Mouse (Mus musculus) urinary bladder, postnatal 4 days (tissue): ENCODE results near the gene Vmn2r108.
"Not testable (repeated sequence)": the region's sequence is repeated elsewhere in the genome, so short reads cannot be mapped to it uniquely, and the experiment has no call there.

ENCODE experiments used
- DNase-seq, 2 experiments: peaks; one replicate each; pipeline ENCODE4 v3.0.0; 2021 to 2022; ENCODE audit warnings: low spot score in 2 of 2

Gene Vmn2r108

DNA sequence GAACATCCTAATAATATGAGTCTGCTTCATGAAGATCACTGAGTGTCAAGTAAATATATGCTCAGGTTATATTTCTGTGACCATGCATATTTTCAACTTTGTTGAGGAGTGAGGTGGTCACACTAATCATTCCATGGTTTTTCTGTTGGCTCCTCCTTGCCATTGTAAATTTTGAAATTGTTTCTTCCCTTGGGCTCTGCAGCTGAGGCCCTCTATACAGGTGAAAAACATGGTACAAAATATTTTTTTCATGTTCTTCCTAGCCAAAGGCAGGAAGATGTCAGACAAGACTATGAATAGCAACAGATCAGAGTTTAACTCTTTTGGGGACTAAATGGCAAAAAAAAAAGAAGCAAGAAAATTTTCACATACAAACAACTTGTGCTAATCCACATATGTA, at the start of gene Vmn2r108:
Gene Vmn2r108 (minus strand): TSS at position 101 of the 400 bp plus-strand sequence.
- no peak for DNase-seq

GRCm38 (mm10) chr17:20508247-20508646, 27.1 kb upstream of the Vmn2r108 start:
- DNase-seq: not testable (repeated sequence)

GRCm38 (mm10) chr17:20497858-20498257, 16.7 kb upstream of the Vmn2r108 start, which contains the start of gene Vmn1r225:
Gene Vmn1r225 (plus strand): TSS chr17:20498158.
- no peak for DNase-seq

DNA sequence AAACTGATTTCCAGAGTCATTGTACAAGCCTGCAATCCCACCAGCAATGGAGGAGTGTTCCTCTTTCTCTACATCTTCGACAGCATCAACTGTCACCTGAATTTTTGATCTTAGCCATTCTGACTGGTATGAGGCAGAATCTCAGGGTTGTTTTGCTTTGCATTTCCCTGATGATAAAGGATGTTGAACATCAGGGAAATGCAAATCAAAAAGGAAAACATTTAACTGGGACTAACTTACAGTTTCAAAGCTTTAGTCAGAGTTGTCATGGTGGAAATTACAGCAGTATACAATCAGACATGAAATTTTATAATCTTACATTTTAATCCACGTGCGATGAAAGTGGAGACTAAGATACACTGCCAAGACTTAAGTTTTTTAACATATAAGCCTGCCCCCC, 7.8 kb downstream of the Vmn2r108 start:
- no peak for DNase-seq

- no peak for DNase-seq
These were observed 41.9 kb downstream of the Vmn2r108 start for GRCm38 (mm10) chr17:20439263-20439662.

DNA sequence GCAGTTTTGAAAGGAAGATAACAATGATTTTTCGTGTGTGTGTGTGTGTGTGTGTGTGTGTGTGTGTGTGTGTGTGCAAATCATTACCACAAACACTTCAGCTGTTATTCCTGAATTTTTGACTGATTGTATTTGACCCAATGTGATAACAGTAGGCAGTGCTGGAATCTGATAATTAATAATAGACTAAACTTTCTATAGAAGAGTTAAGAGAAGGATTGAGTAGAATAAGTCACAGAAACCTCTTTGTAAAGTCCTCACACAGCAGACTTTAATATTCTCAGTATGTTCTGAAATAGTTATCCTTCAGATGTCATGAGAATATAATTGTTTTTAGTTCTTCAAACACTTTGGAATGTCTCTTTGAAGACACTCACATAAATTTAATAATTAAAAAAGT, 67.3 kb downstream of the Vmn2r108 start, which contains the start of gene Vmn1r224:
Gene Vmn1r224 (plus strand): TSS at position 301 of the 400 bp plus-strand sequence.
- DNase-seq: no peak
